Mouse (Mus musculus) ovary, adult 18-20 months (tissue): ENCODE measurements around the gene Prkag2.

Source experiments
- DNase-seq: peaks from one replicate; pipeline ENCODE4 v3.0.0; 2022; ENCODE audit warnings: low spot score, mixed read lengths

Prkag2 gene

GRCm38 (mm10) chr5:25047670-25048069, 52.8 kb downstream of the Prkag2 start:
- no peak for DNase-seq

- no peak for DNase-seq
Measured at GRCm38 (mm10) chr5:25046762-25047161, 53.7 kb downstream of the Prkag2 start.

- DNase-seq = no peak
Measured at GRCm38 (mm10) chr5:25044007-25044406, 56.4 kb downstream of the Prkag2 start.

GRCm38 (mm10) chr5:25041947-25042346, 58.5 kb downstream of the Prkag2 start:
- DNase-seq = no peak

GRCm38 (mm10) chr5:25041307-25041706, 59.1 kb downstream of the Prkag2 start:
- no peak for DNase-seq

GRCm38 (mm10) chr5:25040903-25041302, 59.5 kb downstream of the Prkag2 start:
- DNase-seq = no peak

- DNase-seq = no peak
Measured at GRCm38 (mm10) chr5:25038827-25039226, 61.6 kb downstream of the Prkag2 start.

- DNase-seq = no peak
Measured at GRCm38 (mm10) chr5:25035391-25035790, 65.1 kb downstream of the Prkag2 start.

GRCm38 (mm10) chr5:25031456-25031856, 69.0 kb downstream of the Prkag2 start:
- DNase-seq = no peak

- DNase-seq = no peak
Measured at GRCm38 (mm10) chr5:25031037-25031436, 69.4 kb downstream of the Prkag2 start.

- peak; percentile 60 for DNase-seq
Measured at GRCm38 (mm10) chr5:25030276-25030681, 70.2 kb downstream of the Prkag2 start.

- no peak for DNase-seq
Measured at GRCm38 (mm10) chr5:25027673-25028072, 72.8 kb downstream of the Prkag2 start.

- peak; percentile 59 for DNase-seq
Measured at GRCm38 (mm10) chr5:25025309-25026019, 75.0 kb downstream of the Prkag2 start.

- no peak for DNase-seq
Measured at GRCm38 (mm10) chr5:25022904-25023303, 77.5 kb downstream of the Prkag2 start.

- no peak for DNase-seq
Measured at GRCm38 (mm10) chr5:25019221-25019620, 81.2 kb downstream of the Prkag2 start.

GRCm38 (mm10) chr5:25012134-25012533, 88.3 kb downstream of the Prkag2 start:
- DNase-seq = no peak

GRCm38 (mm10) chr5:25011019-25011485, 89.4 kb downstream of the Prkag2 start:
- peak; percentile 57 for DNase-seq

- peak; percentile 79 for DNase-seq
Measured at GRCm38 (mm10) chr5:25010438-25010892, 90.0 kb downstream of the Prkag2 start.

- DNase-seq = no peak
Measured at GRCm38 (mm10) chr5:25009770-25010169, 90.7 kb downstream of the Prkag2 start.

- no peak for DNase-seq
Measured at GRCm38 (mm10) chr5:25008966-25009365, 91.5 kb downstream of the Prkag2 start.

GRCm38 (mm10) chr5:25006848-25007247, 93.6 kb downstream of the Prkag2 start:
- peak; percentile 74 for DNase-seq

- DNase-seq = no peak
Measured at GRCm38 (mm10) chr5:25005532-25006129, 94.8 kb downstream of the Prkag2 start.

GRCm38 (mm10) chr5:25001391-25001794, 99.0 kb downstream of the Prkag2 start:
- no peak for DNase-seq
